Mouse (Mus musculus) cerebellum, adult (tissue): ENCODE results near the gene Nup107.

Experiments
- ATAC-seq: cut with Nextera tagmentation; 2 replicates; pipeline ENCODE4 v1.9.2; 2017; ENCODE audit warnings: mild to moderate bottlenecking, moderate library complexity, mixed read lengths; ENCODE audit not compliant: insufficient number of reproducible peaks, low FRiP score, low TSS enrichment

The Nup107 gene

DNA sequence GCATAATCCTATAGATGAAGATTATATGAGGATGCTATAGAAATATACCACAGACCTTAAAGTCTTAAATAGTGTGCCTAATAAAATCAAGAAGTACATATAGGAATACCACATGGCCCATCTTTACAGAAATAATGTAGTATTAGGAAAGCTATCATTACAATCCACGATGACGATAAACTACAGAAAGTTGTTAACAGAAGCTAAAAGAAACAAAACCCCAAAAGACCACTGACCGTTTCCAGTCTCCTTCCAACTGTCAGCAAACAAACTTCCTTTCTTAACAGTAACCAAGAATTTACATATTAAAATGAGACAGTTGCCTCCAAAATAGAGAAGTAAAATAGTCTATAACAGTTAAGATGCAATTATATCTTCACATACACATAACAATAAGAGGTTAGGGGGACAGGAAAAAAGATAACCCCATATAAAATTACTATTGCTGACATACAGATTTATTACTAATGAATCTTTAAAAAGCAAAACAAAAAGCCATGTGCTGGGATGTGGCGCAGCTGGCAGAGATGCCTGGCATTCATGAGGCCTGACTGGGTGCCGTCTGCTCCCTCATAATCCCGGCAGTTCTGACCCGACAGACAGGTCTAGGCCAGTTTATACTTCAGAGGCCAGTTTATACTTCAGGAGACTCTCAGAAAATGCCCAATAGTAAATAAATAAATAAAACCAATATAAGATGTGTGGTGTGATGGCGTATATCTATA lies 12.8 kb downstream of the Nup107 start:
- ATAC-seq: no peak

DNA sequence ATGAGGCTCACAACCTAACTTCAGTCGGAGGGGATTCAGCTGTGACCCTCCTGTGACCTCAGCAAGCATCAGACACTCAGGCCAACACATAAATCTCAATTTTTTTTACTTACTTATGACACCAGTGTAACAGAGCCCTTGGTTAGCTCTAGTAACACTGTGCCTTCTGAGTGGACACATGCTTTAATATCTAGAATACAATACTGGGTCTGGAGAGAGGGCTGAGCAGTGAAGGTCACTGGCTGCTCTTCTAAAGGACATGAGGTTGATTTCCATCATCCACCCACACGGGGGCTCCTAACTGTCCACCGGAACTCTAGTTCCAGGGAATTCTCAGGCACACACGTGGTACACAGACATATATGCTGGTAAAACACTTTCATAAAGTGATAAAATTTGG lies 13.6 kb downstream of the Nup107 start:
- no peak for ATAC-seq

DNA sequence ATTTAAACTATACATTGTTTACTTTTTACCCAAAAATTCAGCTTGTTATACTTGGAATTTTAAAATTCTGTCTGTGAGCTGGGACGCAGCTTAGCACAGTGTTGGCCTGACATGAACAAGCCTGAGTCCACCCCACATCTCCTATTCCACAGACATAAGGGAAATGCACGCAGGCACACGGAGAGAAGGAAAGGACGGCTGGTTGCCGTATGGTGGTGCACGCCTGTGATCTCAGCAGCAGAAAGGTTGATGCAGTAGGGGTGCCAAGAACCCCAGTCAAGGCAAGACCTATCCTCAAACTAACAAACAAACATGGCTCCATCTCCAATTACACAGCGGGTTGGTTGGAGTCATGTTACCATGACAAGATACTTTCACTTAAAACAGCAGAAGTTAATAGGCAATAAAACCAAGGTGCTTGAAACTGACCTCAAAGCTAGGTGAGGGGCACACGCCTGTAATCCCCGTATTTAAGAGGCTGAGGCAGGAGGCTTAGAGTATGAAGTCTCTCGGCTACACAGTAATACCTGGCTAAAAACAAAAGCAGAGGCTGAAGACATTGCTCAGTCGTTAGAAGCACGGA lies 14.1 kb downstream of the Nup107 start:
- ATAC-seq: no peak

DNA sequence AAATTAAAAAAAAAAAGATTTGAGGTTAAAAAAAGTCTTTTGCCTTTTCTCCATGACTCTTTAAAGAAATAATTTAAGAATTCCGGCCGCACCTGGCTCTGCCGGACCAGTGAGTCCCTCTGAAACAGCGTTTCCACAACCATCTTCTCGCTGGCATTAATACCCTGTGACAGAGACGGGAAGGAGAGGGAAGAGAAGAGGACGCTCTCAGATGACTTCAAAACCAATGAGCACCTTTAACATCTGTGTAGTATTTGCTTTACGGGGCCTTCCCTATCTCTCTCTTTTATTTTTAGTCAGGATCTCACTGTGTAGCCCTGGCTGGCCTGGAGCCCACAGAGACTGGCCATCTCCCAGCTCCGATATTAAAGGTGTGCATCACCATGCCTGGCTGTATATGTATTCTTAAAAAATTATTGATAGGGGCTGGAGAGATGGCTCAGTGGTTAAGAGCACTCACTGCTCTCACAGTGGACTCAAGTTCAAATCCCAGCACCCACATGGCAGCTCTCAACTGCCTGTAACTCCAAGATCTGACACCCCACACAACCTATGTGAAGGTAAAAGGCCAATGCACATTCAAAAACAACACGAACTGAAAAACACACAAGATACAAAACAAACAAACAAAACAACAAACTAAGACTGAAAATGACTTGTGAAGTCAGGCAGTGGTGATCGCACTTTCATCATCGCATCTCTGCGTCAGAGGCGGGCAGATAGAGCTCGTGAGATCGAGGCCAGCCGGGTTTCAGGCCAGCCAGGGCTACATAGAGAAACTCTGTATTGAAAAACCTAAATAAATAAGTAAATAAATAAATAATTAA lies 14.8 kb downstream of the Nup107 start:
- no peak for ATAC-seq

DNA sequence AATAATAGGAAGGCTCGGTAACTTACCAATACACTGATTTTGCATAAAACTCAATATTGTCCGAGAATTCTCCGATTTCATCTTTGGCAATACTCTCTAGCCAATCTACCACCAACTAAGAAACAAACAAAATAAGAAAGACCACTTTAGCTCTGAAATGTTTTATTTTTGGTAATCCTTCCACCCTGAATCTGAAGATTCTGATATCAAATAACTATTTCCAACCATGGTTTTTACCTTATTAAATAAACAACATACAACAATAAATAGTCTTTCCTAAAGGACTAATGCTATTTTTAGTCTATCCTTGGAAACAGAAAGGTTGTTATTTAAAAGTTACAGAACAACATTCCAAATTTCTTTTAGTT lies 15.4 kb downstream of the Nup107 start:
- ATAC-seq: no peak

DNA sequence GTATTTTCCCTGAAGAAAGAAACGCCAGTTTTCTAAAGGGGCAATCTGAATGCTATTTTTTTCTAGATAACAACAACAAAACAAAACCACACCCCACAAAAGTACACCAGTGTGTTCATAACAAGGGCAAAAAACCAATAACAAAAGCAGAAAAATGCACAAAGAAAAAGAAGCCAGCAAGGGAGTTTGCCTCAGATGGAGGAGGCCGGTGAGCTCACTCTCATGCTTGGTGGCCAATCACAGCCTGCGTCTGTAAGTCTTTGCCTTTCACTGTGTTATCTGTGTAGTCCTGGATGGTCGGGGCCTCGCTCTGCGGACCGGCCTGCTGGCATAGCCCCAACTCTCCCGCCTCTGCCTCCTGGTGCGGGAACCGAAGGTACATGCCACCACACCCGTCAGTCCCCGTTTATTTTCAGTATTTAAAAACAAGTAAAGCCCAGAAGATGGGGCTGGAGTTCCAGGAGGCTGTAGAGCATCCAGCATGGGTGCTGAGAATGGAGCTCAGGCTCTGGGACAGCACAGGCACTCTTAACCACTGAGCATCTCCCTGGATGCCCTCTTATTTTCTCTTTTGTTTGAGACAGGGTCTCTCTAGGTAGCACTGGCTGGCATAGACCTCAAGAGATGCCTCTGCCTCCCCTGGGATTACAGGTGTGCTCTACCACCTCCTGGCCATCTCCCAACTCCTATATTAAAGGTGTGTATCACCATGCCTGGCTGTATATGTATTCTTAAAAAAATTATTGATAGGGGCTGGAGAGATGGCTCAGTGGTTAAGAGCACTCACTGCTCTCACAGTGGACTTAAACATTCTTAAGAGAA lies 16.0 kb downstream of the Nup107 start:
- ATAC-seq: no peak

DNA sequence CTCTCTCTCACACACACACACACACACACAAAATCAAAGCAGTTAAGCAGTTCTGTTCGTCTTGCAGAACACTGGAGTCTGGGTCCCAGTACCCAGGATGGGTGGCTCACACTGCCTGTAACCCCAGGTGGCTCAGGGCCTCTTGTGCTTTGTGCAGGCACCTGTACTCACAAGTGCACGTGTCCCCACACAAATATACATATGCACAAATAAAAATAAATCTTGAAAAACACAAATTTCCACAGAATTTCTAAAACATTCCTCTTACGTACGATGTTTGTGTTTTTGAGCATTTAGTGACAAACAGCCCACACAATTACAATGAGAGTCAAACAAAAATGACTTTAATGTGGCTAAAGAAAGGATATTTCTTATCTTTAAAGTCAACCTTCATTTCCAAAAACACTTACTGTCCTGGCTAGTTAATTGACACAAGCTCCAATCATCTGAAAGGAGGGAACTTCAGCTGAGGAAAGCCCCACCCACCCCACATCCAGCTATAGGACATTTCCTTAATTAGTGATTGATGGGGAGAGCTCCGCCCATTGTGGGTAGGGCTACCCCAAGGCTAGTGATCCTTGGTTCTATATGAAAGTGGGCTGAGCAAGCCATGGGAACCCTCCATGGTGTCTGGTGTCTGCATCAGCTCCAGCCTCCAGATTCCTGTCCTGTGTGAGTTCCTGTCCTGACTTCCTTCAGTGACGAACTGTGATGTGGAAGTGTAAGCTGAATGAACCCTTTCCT lies 16.9 kb downstream of the Nup107 start:
- ATAC-seq: no peak

DNA sequence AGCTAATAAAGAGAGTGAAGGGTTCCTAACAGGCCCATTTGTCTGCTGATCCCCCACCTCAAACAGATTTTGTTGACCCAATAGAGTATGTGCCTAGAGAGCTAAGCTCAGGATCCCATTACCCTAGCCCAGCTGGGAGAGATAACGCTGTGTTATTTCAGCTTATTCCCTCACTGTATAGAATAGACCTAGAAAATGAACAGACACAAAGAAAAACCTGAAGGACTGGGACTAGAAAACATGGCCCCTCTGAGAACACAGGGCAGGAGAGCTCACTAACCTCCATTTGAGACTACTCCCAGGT lies 17.7 kb downstream of the Nup107 start:
- ATAC-seq: no peak

DNA sequence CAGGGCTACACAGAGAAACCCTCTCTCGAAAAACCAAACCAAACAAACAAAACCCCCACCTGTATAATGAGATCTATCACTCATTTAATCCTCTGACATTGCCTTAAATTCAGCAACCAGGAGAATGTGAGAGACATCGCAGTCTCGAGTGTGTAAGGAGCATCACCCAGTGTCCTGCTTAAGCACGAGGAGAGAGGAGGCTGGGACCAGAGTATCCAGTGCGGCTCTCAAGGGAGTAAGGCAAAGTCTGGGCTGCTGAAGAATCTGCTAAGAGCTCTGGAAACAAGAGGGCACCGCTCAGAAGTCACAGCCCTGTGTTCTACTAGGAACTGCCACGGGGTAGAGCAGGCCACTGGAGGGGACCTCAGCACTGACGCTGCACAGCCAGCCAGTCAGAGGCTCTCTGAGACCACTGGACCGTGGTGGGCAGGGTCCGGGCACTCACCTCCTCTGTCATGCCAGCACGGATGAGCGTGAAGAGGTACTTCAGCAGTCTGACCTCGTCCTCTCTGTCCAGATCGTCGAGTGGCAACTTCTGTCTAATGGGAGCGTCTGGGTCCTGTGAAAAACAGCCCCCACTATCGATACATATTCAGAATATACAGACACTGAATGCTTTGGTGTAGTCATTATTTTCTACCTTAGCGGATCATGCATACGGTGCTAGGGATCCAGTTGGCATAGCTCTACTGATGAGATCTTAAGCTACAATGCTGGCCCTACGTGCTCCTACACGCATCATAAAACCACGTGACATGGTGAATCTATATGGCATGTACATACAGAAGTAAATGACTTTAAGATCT lies 18.3 kb downstream of the Nup107 start:
- no peak for ATAC-seq

DNA sequence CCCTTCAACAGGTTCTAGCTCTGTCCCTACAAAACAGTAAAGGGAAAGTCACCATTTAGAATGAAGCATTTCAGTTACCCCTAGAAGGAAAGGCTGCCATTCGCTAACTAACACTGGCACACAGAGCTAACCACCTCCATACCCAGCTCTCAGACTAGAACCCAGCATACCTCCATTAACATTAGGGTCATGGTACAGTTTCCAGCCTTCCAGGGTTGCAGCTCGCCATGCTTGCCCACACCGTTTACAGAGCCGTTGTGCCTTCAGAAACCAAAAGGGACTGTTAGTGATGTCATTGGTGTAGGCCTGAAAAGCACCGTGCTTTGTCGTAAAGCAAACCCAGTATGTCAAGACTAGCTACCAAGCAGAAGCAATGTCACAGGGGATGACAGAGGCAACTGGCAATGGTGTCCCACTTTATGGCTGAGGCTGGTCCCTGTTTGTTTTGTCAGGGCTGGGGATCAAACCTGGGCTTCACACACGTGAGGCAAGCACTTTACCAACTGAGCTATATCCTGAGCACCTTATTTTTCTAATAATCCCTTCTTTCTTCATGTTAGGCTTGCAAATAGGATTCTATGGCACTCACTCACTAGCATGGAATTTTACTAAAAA lies 19.3 kb downstream of the Nup107 start:
- no peak for ATAC-seq

DNA sequence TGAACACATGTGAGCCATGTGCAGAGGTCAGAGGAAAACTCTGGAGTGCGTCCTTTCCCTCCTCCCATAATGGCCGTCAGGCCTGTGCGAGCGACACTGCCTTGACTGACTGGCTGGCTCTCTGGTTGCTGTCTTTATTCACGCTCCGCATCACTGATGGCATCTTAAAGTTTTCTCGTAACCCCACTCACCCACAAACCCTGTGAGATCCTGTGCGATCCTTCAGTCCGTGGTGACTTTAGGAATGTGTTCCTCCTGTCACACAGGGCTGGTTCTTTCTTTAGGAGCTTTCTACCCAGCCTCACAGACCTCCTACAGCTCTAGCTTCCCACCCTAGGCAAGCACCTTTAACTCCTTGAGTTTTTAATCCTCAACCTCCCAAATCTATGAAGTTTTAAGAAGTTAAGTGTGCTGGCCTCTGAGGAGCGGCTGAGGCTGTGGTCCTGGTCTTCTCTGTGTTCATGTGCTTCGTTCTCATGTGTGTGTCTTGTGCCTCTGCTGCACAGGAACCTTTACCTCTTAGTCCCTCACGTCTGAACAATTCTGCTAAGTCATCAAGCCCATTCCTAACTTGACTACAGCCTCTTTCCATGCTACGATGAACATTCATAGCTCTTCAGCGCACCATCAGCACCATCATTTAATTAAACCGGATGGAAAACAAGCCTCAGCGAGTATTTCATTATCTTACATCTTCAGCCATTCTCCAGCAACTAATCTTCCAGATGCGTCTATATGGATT lies 20.0 kb downstream of the Nup107 start:
- no peak for ATAC-seq

DNA sequence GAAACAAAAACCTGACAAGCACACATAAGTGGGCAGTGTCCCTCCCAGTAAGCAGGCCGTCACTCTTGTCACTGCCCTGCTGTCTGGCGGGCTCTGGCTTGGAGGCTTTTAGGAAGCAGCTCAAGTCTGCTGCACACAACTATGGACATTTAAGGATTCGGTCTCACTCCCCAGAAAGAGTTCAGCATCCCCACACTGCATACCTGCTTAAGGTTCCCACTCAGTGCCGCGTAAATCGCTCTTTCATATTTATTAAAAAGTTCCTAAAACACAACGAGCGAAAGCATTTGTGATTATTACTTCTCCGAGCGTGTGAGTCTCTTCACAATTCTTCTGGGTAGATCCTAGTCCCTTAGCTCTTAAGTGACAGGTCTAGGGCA lies 21.4 kb downstream of the Nup107 start:
- no peak for ATAC-seq

DNA sequence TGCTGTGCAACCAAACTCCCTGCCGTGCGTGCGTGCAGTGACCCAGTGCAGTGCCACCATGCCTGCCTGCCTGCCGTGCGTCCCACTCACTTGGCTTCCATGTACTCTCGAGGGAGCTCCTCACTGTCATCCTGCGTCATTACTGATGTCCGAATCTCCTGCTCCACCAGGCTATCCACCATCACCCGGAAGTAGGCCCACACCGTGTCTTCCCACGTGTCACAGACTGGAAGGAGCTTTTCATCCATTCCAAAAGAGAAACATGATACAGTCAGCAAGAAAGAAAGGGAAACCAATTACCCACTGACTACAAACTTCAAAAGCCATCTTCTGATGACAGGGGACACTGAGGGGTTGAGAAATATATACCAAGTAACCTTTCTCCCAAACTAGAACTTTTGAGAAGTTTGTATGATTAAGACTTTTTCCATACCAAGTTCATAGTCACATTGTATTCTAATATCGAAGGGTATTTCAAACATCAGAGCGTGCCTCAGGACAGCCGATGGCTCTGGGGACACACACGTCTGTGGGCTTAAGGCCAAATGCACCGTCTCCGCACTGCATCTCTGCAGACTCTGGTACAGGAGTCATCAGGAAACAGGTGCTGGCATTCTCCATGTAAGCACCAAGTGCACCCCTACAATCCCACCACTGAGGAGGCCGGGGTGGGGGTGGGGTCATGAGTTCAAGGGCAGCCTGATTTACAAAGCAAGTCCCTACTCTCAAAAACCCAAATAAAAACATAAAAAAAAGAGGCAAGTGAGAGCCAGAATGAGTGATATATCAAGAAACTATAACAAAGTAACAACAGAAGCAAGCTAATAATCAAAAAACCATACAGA lies 22.0 kb downstream of the Nup107 start:
- no peak for ATAC-seq

DNA sequence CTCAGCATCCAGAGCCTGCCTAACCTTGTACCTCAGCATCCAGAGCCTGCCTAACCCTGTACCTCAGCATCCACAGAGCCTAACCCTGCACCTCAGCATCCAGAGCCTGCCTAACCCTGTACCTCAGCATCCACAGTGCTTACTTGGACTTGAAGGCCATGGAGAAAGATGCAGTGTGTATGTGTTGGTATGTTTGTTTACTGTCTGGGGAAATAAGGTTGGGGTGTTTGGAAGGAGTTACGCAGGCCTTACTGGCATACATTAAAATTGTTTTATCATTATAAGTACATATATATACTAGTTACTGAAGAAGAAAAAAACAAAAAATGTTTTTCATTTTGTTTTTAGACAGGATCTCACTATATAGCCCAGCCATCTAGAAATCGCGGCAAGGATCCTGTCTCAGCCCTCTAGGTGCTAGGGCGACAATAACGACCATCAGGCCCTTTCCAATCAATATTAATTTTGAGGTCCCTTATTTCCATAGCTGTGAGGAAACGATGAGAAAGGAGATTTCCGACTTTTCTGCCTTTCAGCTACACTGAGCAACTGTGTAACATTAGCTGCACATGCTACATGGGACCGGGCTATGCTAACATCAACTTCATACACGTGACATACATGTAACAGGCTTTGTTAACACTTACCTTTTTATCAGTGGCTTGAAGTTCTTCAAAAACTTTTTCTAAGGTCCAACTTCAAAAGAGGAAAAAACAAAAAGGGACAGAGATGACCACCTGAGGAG lies 22.8 kb downstream of the Nup107 start:
- no peak for ATAC-seq

DNA sequence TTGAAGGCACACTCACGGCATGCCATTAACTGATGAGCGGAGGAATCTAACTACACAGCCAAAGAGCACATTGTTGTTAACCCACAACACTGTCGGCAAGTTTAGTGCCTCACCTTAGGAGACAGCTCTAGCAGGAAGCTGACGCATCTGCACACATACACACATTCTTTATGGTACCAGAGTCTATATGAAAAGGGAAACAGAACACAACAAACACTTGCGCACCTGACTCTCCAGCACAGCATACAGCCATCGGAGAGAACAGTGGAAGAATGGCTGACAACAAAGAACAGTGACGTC lies 24.4 kb downstream of the Nup107 start:
- ATAC-seq: no peak

DNA sequence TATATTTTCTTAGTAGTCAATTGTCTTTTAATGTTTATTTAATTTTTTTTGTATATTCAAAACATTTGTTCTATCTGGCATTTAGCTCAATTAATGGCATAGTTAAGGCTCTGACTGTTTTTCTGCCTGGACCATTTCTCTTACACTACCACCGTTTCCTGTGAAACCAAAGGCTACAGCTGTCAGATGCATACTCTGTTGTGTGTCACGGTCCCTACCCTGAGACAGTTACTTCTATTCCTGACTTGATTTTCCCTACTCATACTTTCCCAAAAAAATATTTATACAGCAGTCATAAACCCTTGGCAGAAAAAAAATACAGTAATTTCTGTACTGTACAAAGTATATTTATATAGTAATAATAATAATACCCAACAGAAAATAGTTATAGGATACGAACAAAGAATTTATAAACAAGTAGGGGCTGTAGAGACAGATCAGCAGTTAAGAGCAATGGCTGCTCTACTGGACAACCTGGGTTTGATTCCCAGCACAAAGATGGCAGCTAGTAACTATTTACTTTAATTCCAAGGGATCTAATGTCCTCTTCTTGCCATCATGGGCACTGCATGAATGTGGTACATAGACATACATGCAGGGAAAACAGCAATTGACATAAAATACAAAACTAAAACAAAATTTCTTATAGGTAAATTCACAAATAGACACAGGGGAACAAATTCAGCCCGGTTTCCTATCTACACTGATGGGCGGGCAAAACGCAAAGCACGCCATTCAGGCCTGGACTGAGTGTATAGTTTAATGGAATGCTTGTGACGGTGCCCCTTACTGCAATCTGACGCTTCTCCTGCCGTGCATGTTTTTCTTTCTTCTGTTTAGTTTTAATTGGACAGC lies 25.0 kb downstream of the Nup107 start:
- ATAC-seq: no peak
